Mouse (Mus musculus): ENCODE measurements around the gene Tnfsf13. TPM values are rescaled to one million over a fixed set of nuclear protein-coding genes. Genes with fewer than 3 reads are reported as not detected.

Gene Tnfsf13
- polyA plus RNA-seq, 1 experiment from 2014 or later, result 0.93 TPM

GRCm38 (mm10) chr11:69684936-69685335, 648 bp downstream of the Tnfsf13 start:
- no peak for TF ChIP-seq CTCF (IDR thresholded peaks at IDR 0.05; ENCODE audit: low read depth)
- ATAC-seq (ENCODE audit: insufficient read depth) (no peak), DNase-seq (no peak)
- no peak overlapping the region for H3K4me2 ChIP-seq
- no peak overlapping the region for H3K4me3 ChIP-seq (ENCODE audit: low read depth, low read length)
- peaks cover 8% of the 10 kb centered on the region for H3K36me3 ChIP-seq (ENCODE audit: insufficient read depth)
- no peaks in the 10 kb centered on the region for H3K27me3 ChIP-seq (ENCODE audit: insufficient read depth, low read length)
- peaks cover 18% of the 10 kb centered on the region for H3K4me1 ChIP-seq (ENCODE audit: insufficient read depth)
- H3K27ac ChIP-seq (ENCODE audit: low read depth), result no peak overlapping the region
- no peak overlapping the region for H3K9ac ChIP-seq
- WGBS, result 80% methylated on average over 6 of the region's 6 CpGs
- H3K9me3 ChIP-seq (ENCODE audit: low read depth, low read length), result no peaks in the 10 kb centered on the region

GRCm38 (mm10) chr11:69684128-69684745, 1.3 kb downstream of the Tnfsf13 start:
- H3K9me3 ChIP-seq (ENCODE audit: low read depth, low read length), result no peaks in the 10 kb centered on the region
- no peaks in the 10 kb centered on the region for H3K27me3 ChIP-seq (ENCODE audit: insufficient read depth, low read length)
- DNase-seq, result no peak
- TF ChIP-seq CTCF (IDR thresholded peaks at IDR 0.05; ENCODE audit: low read depth), result no peak
- H3K9ac ChIP-seq, result no peak overlapping the region
- H3K36me3 ChIP-seq (ENCODE audit: insufficient read depth), result peaks cover 14% of the 10 kb centered on the region
- ATAC-seq (ENCODE audit: insufficient read depth), result no peak
- H3K4me2 ChIP-seq, result no peak overlapping the region
- WGBS, result 81% methylated on average over 12 of the region's 12 CpGs
- no peak overlapping the region for H3K4me3 ChIP-seq (ENCODE audit: low read depth, low read length)
- H3K4me1 ChIP-seq (ENCODE audit: insufficient read depth), result peaks cover 18% of the 10 kb centered on the region
- no peak overlapping the region for H3K27ac ChIP-seq (ENCODE audit: low read depth)

- peaks cover 20% of the 10 kb centered on the region for H3K36me3 ChIP-seq (ENCODE audit: insufficient read depth)
- TF ChIP-seq CTCF (IDR thresholded peaks at IDR 0.05; ENCODE audit: low read depth), result no peak
- WGBS, result 63% methylated on average over 7 of the region's 7 CpGs
- H3K4me2 ChIP-seq, result peak overlapping the region; percentile 95
- ATAC-seq (ENCODE audit: insufficient read depth) (no peak), DNase-seq (no peak)
- H3K9me3 ChIP-seq (ENCODE audit: low read depth, low read length), result no peaks in the 10 kb centered on the region
- H3K27ac ChIP-seq (ENCODE audit: low read depth), result peak overlapping the region; percentile 81; the same call in 1 of the 2 replicates
- H3K27me3 ChIP-seq (ENCODE audit: insufficient read depth, low read length), result no peaks in the 10 kb centered on the region
- H3K4me1 ChIP-seq (ENCODE audit: insufficient read depth), result peaks cover 18% of the 10 kb centered on the region
- H3K4me3 ChIP-seq (ENCODE audit: low read depth, low read length), result no peak overlapping the region
- peak overlapping the region; percentile 47; the same call in 1 of the 2 replicates for H3K9ac ChIP-seq
Measured at GRCm38 (mm10) chr11:69683576-69683975, 2.0 kb downstream of the Tnfsf13 start.

- peak overlapping the region; percentile 47 for H3K9ac ChIP-seq
- peak overlapping the region; percentile 95 for H3K4me2 ChIP-seq
- peak overlapping the region; percentile 87 for H3K4me3 ChIP-seq (ENCODE audit: low read depth, low read length)
- H3K4me1 ChIP-seq (ENCODE audit: insufficient read depth), result peaks cover 18% of the 10 kb centered on the region
- H3K27me3 ChIP-seq (ENCODE audit: insufficient read depth, low read length), result no peaks in the 10 kb centered on the region
- no peaks in the 10 kb centered on the region for H3K9me3 ChIP-seq (ENCODE audit: low read depth, low read length)
- 11% methylated on average over 12 of the region's 12 CpGs for WGBS
- DNase-seq (peak; percentile 98), ATAC-seq (ENCODE audit: insufficient read depth) (0 out of 2 replicates have a peak, but pooled peaks have one; percentile 39)
- H3K27ac ChIP-seq (ENCODE audit: low read depth), result peak overlapping the region; percentile 96
- peaks cover 26% of the 10 kb centered on the region for H3K36me3 ChIP-seq (ENCODE audit: insufficient read depth)
- peak; percentile 96 for TF ChIP-seq CTCF (IDR thresholded peaks at IDR 0.05; ENCODE audit: low read depth)
Measured at GRCm38 (mm10) chr11:69682840-69683533, 2.6 kb downstream of the Tnfsf13 start.

- DNase-seq, result no peak
- H3K4me2 ChIP-seq, result peak overlapping the region; percentile 95
- peaks cover 18% of the 10 kb centered on the region for H3K4me1 ChIP-seq (ENCODE audit: insufficient read depth)
- peak overlapping the region; percentile 78 for H3K9ac ChIP-seq
- H3K4me3 ChIP-seq (ENCODE audit: low read depth, low read length), result peak overlapping the region; percentile 87
- H3K27me3 ChIP-seq (ENCODE audit: insufficient read depth, low read length), result no peaks in the 10 kb centered on the region
- H3K9me3 ChIP-seq (ENCODE audit: low read depth, low read length), result no peaks in the 10 kb centered on the region
- peaks cover 33% of the 10 kb centered on the region for H3K36me3 ChIP-seq (ENCODE audit: insufficient read depth)
- no peak for TF ChIP-seq CTCF (IDR thresholded peaks at IDR 0.05; ENCODE audit: low read depth)
- 18% methylated on average over 24 of the region's 24 CpGs for WGBS
- ATAC-seq (ENCODE audit: insufficient read depth), result peak; percentile 14; the same call in 1 of the 2 replicates
- peak overlapping the region; percentile 96 for H3K27ac ChIP-seq (ENCODE audit: low read depth)
Measured at GRCm38 (mm10) chr11:69682209-69682839, 3.3 kb downstream of the Tnfsf13 start.

- Histone ChIP-seq H3K9ac (peak within 1 kb of the TSS; percentile 78), H3K4me2 (peak within 1 kb of the TSS; percentile 95), H3K4me3 (ENCODE audit: low read depth, low read length) (peak within 1 kb of the TSS; percentile 87), H3K36me3 (ENCODE audit: insufficient read depth) (peaks cover 41% of the 10 kb centered on the region), H3K4me1 (ENCODE audit: insufficient read depth) (peaks cover 18% of the 10 kb centered on the region), H3K9me3 (ENCODE audit: low read depth, low read length) (no peaks in the 10 kb centered on the region), H3K27me3 (ENCODE audit: insufficient read depth, low read length) (no peaks in the 10 kb centered on the region), H3K27ac (ENCODE audit: low read depth) (peak within 1 kb of the TSS; percentile 96)
- no peak for TF ChIP-seq CTCF (IDR thresholded peaks at IDR 0.05; ENCODE audit: low read depth)
- peak; percentile 99 for DNase-seq
- WGBS, result under 1% methylated on average over 75 of the region's 80 CpGs
- peak; percentile 95 for ATAC-seq (ENCODE audit: insufficient read depth)
Measured at GRCm38 (mm10) chr11:69681314-69682208, 4.0 kb downstream of the Tnfsf13 start, which contains the start of gene Senp3. Gene Senp3 (minus strand): TSS chr11:69682084.

All from lung, embryonic 14.5 days (tissue).